Mouse (Mus musculus): ENCODE data around the gene Crispld2.

GRCm38 (mm10) chr8:120030447-120030846 lies 38.2 kb downstream of the Crispld2 start:
- no peak for TF ChIP-seq MAFK (IDR thresholded peaks at IDR 0.05; ENCODE audit: insufficient read depth, low read depth, low read length)
- no peak for TF ChIP-seq CHD2 (IDR thresholded peaks at IDR 0.05; ENCODE audit: low read depth, low read length)
- no peak for TF ChIP-seq ZNF384 (IDR thresholded peaks at IDR 0.05; ENCODE audit: low read depth, low read length)
